Mouse (Mus musculus): Measurements from ENCODE around the gene Tmem59l. TPM values are rescaled to one million over a fixed set of nuclear protein-coding genes. Genes with fewer than 3 reads are reported as not detected.

The Tmem59l gene
- total and polyA plus RNA-seq, 2 experiments, result not detected

DNA sequence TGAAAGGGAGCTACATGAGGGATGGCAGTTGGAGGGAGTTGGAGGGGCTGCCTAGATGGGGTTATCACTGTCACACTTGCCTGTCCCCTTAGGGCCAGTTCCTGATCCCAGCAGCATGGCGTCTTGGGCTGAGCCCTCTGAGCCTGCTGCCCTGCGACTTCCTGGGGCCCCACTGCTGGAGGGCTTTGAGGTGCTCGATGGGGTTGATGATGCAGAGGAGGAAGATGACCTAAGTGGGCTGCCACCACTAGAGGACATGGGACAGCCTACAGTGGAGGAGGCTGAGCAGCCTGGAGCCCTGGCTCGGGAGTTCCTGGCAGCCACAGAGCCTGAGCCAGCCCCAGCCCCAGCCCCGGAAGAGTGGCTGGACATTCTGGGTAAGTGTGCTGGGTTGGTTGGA is 42.1 kb upstream of the Tmem59l start:
- Histone ChIP-seq H3K27me3 (ENCODE audit: control insufficient read depth, insufficient read depth, low read length) (no peaks in the 10 kb centered on the region), H3K27ac (replicated peaks; ENCODE audit: insufficient read depth, low read depth, low read length) (peak overlapping the region; percentile 87), H3K4me3 (ENCODE audit: insufficient read depth, low read depth, low read length) (peak overlapping the region; percentile 19; the same call in 1 of the 2 replicates), H3K9ac (ENCODE audit: low read depth, low read length) (peak overlapping the region; percentile 64), H3K4me1 (ENCODE audit: control insufficient read depth, insufficient read depth, low read length) (peaks cover 27% of the 10 kb centered on the region), H3K79me2 (ENCODE audit: control insufficient read depth, insufficient read depth, low read length) (peaks cover 9% of the 10 kb centered on the region; the same call in 1 of the 2 replicates), H3K36me3 (ENCODE audit: control insufficient read depth, insufficient read depth, low read length) (peaks cover 20% of the 10 kb centered on the region; the same call in 1 of the 2 replicates)
- 12% methylated on average over 5 of the region's 5 CpGs for whole genome bisulfite sequencing
- TF ChIP-seq CTCF (IDR thresholded peaks at IDR 0.05; ENCODE audit: low read depth, low read length) (no peak), POLR2A (IDR thresholded peaks at IDR 0.05; ENCODE audit: extremely low read depth, insufficient read depth, low read length) (peak; percentile 73; the same call in 1 of the 2 replicates)
- no peak for DNase-seq (ENCODE audit: extremely low read depth, low read depth, low spot score)

DNA sequence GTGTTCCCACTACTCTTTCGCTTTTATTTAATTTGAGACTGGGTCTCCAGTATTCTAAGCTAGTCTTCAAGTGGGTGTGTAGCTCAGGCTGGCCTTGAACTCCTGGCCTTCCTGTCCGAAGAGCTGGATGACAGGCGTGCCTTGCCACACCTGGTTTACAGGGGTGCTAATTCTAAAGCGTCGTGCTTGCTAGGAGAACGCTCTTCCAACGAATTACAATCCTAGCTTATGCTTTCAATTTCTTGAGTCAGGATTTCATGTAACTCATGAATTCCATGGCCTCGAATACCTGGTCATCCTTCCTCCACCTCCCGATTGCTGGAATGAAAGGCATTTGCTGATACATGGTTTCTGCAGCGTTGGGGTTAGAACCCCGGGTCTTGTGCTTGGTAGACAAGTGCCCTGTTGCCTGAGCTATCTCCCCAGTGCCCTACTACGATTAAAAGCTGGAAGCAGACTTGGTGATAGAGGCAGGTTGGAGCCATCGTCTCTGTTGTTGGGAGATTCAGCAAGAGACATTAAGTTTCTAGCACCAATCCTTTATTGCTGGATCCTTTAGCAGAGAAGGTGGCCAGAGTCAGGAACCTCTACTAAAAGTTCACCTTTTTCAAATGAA is 41.1 kb upstream of the Tmem59l start:
- H3K4me1 ChIP-seq (ENCODE audit: control insufficient read depth, insufficient read depth, low read length), result peaks cover 29% of the 10 kb centered on the region
- peak; percentile 66 for DNase-seq (ENCODE audit: extremely low read depth, low read depth, low spot score)
- H3K79me2 ChIP-seq (ENCODE audit: control insufficient read depth, insufficient read depth, low read length), result peaks cover 9% of the 10 kb centered on the region; the same call in 1 of the 2 replicates
- peak overlapping the region; percentile 96 for H3K27ac ChIP-seq (replicated peaks; ENCODE audit: insufficient read depth, low read depth, low read length)
- peaks cover 15% of the 10 kb centered on the region; the same call in 1 of the 2 replicates for H3K36me3 ChIP-seq (ENCODE audit: control insufficient read depth, insufficient read depth, low read length)
- no peaks in the 10 kb centered on the region for H3K27me3 ChIP-seq (ENCODE audit: control insufficient read depth, insufficient read depth, low read length)
- no peak for TF ChIP-seq POLR2A (IDR thresholded peaks at IDR 0.05; ENCODE audit: extremely low read depth, insufficient read depth, low read length)
- TF ChIP-seq CTCF (IDR thresholded peaks at IDR 0.05; ENCODE audit: low read depth, low read length), result no peak
- H3K9ac ChIP-seq (ENCODE audit: low read depth, low read length), result peak overlapping the region; percentile 88
- peak overlapping the region; percentile 85 for H3K4me3 ChIP-seq (ENCODE audit: insufficient read depth, low read depth, low read length)
- 2% methylated on average over 13 of the region's 13 CpGs for WGBS

DNA sequence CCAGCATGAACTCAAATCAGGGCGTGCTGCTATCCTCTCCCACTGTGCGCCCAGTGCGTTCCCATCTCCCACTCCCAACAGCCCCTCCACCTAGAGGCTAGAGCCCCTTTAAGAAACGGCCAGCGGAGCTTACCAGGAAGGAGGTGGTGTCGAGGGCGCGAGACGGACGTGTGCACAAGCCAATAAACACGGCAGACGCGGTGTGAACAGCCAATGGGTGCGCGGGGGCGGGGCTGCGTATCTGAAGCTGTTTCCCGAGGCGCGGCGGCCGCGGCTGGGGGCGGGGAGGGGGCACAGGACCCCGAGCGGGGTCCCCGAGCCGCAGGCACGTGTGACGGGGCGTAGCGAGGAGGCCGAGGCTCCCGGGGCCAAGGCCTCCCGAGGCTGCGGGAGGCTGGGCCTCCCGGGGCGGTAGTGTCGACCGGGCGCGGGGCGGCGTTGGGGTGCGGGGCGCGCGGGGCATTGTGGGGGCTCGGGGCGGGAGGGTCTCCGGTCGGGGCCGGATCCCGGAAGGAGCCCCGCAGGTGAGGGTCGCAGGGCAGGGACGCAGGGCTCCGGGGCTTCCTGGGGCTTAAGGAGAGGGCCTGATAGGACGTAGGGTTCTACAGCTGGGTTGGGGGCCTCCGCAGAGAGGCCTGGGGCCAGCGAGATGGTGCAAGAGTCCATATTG is 40.5 kb upstream of the Tmem59l start, which contains the start of the genes Fkbp8 and Kxd1:
Gene Fkbp8, plus strand, starts transcription at position 213 of the 670 bp plus-strand sequence.
Gene Kxd1, minus strand, starts transcription at position 445 of the 670 bp plus-strand sequence.
- Histone ChIP-seq H3K9ac (ENCODE audit: low read depth, low read length) (peak within 1 kb of the TSS; percentile 89), H3K27ac (replicated peaks; ENCODE audit: insufficient read depth, low read depth, low read length) (peak within 1 kb of the TSS; percentile 96), H3K4me1 (ENCODE audit: control insufficient read depth, insufficient read depth, low read length) (peaks cover 29% of the 10 kb centered on the region), H3K27me3 (ENCODE audit: control insufficient read depth, insufficient read depth, low read length) (no peaks in the 10 kb centered on the region), H3K79me2 (ENCODE audit: control insufficient read depth, insufficient read depth, low read length) (peaks cover 9% of the 10 kb centered on the region; the same call in 1 of the 2 replicates), H3K4me3 (ENCODE audit: insufficient read depth, low read depth, low read length) (peak within 1 kb of the TSS; percentile 85), H3K36me3 (ENCODE audit: control insufficient read depth, insufficient read depth, low read length) (peaks cover 11% of the 10 kb centered on the region; the same call in 1 of the 2 replicates)
- under 1% methylated on average over 58 of the region's 61 CpGs for WGBS
- no peak for TF ChIP-seq CTCF (IDR thresholded peaks at IDR 0.05; ENCODE audit: low read depth, low read length)
- TF ChIP-seq POLR2A (IDR thresholded peaks at IDR 0.05; ENCODE audit: extremely low read depth, insufficient read depth, low read length), result peak; percentile 42
- DNase-seq (ENCODE audit: extremely low read depth, low read depth, low spot score), result peak; percentile 87

DNA sequence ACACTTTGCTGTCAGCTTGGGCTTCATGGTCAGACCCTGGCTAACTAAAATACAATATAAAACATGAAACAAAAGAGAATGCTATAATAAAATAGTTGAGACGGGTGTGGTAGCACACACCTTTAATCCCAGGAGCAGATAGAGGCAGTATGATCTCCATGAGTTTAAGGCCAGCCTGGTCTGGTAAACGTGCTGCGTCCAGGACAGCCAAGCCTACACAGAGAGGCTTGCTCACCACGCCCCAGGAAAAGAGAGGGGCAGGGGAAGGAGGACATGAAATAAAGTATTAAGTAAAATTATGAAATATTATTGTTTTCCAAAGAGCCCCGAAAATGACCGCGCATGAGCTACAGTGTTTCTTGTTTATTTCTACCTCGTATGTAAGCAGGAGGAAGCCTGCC is 40.0 kb upstream of the Tmem59l start:
- H3K4me1 ChIP-seq (ENCODE audit: control insufficient read depth, insufficient read depth, low read length), result peaks cover 29% of the 10 kb centered on the region
- peaks cover 7% of the 10 kb centered on the region; the same call in 1 of the 2 replicates for H3K36me3 ChIP-seq (ENCODE audit: control insufficient read depth, insufficient read depth, low read length)
- H3K9ac ChIP-seq (ENCODE audit: low read depth, low read length), result peak overlapping the region; percentile 89
- TF ChIP-seq CTCF (IDR thresholded peaks at IDR 0.05; ENCODE audit: low read depth, low read length), result no peak
- TF ChIP-seq POLR2A (IDR thresholded peaks at IDR 0.05; ENCODE audit: extremely low read depth, insufficient read depth, low read length), result no peak
- H3K79me2 ChIP-seq (ENCODE audit: control insufficient read depth, insufficient read depth, low read length), result peaks cover 9% of the 10 kb centered on the region; the same call in 1 of the 2 replicates
- peak; percentile 50 for DNase-seq (ENCODE audit: extremely low read depth, low read depth, low spot score)
- peak overlapping the region; percentile 79 for H3K27ac ChIP-seq (replicated peaks; ENCODE audit: insufficient read depth, low read depth, low read length)
- no peaks in the 10 kb centered on the region for H3K27me3 ChIP-seq (ENCODE audit: control insufficient read depth, insufficient read depth, low read length)
- WGBS, result under 1% methylated on average over 8 of the region's 8 CpGs
- H3K4me3 ChIP-seq (ENCODE audit: insufficient read depth, low read depth, low read length), result peak overlapping the region; percentile 85

DNA sequence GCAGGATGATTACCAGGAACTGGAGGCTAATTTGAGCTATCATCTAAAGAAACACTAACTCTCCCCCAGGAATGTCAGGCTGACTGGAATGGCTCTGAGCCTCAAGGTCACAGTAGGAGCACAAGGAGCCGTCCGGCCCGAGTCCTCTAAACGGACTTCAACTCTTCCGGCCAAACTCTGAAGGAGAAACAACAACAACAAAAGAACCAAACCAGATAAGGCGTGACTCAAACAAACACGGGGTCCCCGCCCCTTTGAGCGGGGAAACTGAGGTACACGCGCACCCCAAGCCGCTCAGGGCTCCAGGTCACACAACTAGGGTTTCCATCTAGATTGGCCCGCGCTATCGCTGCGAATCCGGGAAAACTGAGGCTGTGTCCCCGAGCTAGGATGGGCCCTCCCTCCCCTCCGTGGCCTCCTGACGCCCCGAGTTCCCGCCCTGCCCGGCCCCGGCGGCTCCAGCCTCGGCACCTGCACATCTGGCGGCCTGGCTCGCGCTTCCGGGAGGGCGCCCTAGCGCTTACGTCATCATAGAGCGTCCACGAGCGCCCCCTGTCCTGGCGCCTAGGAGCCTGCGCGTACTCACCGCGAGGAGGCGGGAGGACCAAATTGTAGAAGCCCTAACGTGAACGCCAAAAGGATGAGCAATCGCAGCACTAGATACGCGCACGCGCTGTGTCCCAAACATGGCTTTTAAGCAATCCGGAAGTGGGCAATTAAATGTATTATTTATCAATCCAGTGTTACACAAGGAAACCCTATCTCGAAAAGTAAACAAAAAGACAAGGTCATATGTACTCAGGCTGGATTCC is 35.6 kb upstream of the Tmem59l start:
- Histone ChIP-seq H3K4me3 (ENCODE audit: insufficient read depth, low read depth, low read length) (peak overlapping the region; percentile 94), H3K27me3 (ENCODE audit: control insufficient read depth, insufficient read depth, low read length) (no peaks in the 10 kb centered on the region), H3K36me3 (ENCODE audit: control insufficient read depth, insufficient read depth, low read length) (peaks cover 5% of the 10 kb centered on the region; the same call in 1 of the 2 replicates), H3K79me2 (ENCODE audit: control insufficient read depth, insufficient read depth, low read length) (peaks cover 5% of the 10 kb centered on the region; the same call in 1 of the 2 replicates), H3K4me1 (ENCODE audit: control insufficient read depth, insufficient read depth, low read length) (peaks cover 9% of the 10 kb centered on the region), H3K9ac (ENCODE audit: low read depth, low read length) (peak overlapping the region; percentile 95), H3K27ac (replicated peaks; ENCODE audit: insufficient read depth, low read depth, low read length) (peak overlapping the region; percentile 93)
- TF ChIP-seq POLR2A (IDR thresholded peaks at IDR 0.05; ENCODE audit: extremely low read depth, insufficient read depth, low read length) (peak; percentile 72; the same call in 1 of the 2 replicates), CTCF (IDR thresholded peaks at IDR 0.05; ENCODE audit: low read depth, low read length) (peak; percentile 65)
- WGBS, result under 1% methylated on average over 51 of the region's 51 CpGs
- peak; percentile 99 for DNase-seq (ENCODE audit: extremely low read depth, low read depth, low spot score)

Data from liver, adult 2 months (tissue).